Mouse (Mus musculus) 416B (cell line): ENCODE results near the gene Pde7b.

Source experiments
- DNase-seq: peaks from one replicate; pipeline ENCODE4 v3.0.0; 2011; ENCODE audit warnings: low read depth

Gene Pde7b

DNA sequence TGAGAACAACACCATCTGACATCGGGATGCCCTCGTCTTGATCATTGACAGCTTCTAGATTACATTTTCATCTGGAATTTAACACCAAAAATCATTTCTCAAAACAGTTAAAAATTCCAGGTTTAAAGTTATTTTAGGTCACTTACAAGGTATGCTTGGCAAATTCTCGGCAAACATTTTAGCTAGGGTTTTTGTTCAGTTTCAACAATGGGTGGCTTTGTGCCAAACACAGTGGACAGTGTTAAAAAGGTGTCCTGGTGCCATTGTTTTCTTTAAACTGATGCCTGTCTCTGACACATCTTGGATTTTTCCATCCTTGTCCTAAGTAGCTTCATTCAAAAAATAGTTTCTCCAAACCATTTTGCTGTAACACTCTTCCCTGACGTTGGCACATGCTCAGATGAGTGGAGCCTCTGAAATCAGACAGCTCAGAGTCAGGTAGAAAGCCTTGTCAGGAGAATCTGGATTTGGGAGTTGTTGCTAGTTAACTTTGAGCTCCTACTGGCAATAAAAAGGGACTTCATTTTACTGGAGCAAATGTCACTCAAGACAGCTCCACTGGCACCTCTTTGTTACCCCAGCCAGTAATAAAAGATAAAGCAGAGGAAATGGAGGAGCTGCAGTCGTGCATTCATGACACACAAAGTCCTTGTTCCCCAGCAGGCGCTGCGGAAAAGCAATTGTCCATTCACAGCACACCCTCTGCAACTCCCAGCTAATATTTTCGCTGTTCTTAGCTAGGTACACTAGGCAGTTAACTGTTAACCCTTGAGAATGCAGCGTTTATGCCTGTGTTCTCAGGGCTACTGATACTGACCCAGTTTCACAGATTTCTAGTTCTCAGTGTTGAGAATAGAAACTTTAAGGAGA lies 2.0 kb downstream of the Pde7b start:
- DNase-seq = no peak

DNA sequence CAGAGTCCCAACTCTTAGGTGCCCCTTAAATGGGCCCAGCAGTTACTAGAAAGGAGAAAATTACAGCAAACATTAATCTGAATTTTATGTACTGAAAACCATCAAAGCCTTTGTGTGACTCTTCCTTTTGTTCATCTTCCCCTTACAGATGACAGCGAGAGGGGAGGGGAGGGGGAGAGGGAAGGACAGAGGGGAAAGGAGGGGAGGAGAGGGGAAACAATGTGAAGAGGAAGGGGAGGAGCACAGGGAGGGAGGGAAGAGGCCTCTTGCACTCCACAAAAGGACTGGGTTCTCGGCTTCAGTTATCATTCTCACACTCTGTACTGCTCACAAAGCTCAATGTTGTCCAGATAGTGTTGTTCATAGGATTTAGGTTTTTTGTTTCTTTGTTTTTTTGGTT lies 5.7 kb downstream of the Pde7b start:
- no peak for DNase-seq

DNA sequence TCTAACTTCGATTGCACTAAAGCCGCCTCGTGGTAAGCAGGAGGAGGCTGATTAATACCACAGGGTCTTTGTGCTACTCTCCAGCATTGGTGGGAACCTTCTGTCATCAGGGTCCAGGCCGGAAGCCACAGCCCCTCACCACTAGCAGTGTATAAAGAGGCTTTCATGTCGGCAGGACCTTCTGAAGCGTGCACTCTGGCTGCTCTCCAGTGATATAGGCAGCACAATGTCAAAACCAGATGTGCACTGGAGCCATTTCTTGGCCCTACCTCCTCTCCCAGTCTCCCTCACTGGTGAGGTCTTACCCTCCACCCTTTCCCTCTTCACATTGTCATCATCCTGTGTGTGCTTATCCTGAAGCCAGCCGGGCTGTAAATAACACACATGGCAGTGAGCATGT lies 24.2 kb downstream of the Pde7b start:
- DNase-seq = no peak

DNA sequence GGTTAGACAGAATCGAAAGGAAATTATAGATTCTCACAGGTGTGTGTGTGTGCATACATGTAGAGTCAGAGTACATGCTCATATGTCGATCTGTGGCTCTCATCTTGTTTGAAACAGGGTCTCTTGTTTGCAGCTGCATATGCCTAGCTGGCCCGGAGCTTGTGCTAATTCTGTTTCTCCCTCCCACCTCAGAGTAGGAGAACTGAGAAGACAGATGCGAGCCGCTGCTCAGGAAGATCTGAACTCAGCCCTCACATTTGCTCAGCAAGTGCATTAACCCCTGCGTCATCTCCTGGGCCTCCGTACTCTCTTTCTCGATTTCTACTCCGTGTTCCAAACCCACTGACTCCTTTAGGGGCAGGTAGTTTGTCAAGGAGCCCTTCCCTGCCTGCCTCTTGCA lies 25.0 kb downstream of the Pde7b start:
- no peak for DNase-seq

DNA sequence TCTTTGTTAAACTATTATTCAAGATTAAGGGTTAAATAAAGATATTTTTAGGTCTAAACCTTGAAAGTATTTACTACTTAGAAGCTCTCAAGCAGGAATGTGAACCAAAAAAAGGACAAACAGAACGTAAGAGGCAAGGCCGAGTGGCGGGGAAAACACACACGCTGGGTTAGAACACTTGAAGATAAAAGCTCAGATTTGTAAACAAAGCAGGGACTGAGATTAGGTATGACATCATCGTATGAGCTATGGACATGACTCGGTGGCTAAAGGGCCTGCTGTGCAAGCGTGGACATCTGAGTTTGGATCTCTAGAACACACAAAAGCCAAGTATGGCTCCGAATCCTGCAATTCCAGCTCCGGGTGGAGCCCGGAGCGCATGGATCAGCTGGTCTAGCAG lies 29.2 kb downstream of the Pde7b start:
- DNase-seq = no peak

DNA sequence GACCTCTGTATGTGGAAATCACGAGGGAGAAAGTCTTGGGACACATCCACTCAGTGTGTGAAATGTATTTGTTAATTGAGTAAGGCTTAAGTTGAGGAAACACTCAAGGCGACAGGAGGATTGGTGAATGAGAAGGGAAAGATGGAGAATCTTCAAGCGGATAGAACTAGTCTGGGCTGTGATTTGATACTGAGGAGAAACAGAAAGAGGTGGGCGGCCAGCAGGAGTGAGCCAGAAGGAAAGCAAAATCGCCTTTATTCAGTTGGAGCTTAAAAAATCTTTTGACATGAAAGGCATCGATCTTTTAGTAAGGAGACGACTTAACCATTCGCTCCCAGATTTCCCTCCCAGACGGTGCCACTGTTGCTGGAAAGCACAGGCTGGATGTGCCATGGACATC lies 34.9 kb downstream of the Pde7b start:
- DNase-seq = no peak

DNA sequence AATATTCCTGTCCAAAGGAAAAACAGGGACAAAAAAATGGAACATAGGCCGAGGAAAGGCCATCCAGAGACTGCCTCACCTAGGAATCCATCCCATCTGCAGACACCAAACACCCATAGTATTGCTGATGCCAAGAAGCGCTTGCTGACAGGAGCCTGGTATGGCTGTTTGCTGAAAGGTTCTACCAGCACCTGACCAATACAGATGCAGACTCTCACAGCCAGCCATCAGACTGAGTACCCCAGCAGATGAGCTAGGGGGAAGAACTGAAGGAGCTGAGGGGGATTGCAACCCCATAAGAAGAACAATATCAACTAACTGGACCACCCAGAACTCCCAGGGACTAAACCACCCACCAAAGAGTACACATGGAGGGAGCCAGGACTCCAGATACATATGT lies 40.7 kb downstream of the Pde7b start:
- no peak for DNase-seq

DNA sequence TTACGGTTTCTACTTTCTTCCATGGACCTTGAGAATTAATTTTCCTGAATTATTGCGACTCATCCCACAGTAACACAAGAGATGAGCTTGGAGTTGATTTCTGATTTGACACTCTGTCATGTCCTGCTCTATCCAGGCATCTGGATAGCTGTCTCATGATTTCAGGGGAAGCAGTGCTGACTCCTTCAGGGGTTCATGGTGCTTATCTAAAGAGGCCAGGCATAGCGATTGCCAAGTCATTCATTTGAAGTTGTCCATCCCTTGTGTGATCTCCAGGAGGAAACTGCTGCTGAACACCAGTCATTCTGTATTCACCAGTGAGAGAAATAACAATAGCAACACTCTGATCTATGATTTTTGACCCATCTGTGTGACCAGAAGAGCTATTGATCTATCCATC lies 43.9 kb downstream of the Pde7b start:
- DNase-seq = no peak

DNA sequence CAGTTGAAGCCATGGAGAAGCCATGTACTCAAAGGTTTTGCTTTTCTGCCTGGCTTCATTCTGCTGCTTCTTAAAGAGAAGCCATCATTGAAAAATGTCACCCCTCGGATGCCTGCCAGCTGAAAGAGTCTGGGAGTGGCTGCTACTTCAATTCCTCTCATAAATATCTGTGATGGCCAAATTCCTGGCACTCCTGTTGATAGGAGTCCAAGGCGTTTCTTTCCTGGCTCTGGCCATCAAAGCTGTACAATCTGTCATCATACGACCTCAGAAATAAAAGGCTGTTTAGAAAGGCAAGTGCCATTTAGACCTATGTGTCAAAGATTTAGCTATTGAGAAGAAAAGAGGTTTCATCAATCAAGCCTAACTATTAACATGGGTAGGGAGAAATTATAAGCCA lies 49.6 kb downstream of the Pde7b start:
- no peak for DNase-seq

DNA sequence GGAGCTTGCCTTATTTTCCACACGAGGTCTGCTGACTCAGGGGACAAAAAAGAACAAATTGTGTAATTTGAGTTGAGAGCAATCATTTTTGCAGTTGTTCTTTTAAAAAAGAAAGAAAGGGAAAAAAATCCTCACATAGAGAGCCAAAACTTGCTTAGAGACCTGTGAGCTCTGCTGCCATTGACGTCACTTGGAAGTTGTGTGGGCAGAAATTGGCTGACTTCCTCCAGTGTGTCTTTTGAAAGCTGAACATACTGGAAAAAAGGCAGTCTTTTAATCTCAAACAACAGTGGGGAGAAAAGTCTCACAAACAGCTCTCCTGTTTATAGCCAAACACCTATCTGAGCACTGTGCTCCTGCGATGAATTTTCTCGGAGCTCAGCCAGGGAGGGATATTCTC lies 51.1 kb downstream of the Pde7b start:
- no peak for DNase-seq

DNA sequence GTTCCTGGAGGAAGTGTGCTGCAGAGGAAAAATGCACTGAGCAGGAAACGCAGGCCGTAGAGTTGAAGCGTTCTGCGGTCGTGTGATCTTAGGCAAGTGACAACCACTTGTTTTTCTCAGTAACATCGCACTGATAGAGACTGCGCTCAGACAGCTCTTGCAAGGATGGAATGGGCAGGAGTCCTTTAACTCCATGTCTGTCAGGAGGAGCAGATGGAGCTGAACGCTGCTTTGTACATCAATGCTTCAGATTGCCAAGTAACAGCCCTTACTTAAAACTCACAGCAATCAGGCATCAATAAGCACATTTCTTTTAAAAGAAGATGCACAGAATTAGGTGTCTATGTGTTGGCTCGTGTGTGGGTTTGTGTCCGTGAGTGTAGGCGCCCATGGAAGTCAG lies 52.3 kb downstream of the Pde7b start:
- DNase-seq = no peak

DNA sequence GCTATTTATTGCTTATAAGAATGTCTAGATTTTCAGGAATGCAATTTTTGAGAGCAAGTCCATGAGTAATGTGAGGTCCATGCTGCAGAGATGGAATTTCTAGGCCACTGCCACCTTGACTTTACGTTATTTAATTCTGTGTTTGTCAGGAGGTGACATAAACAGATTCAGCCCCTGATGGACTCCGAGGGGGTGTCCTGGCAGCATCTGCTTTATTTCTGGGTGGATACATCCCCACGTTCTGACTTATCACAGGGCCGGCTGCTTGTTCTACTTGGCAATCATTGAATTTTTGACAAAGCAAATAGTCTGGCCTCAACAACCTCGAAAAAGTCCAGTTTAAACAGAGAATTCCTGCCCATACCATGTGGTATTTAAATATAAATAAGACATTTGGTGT lies 53.3 kb downstream of the Pde7b start:
- no peak for DNase-seq

DNA sequence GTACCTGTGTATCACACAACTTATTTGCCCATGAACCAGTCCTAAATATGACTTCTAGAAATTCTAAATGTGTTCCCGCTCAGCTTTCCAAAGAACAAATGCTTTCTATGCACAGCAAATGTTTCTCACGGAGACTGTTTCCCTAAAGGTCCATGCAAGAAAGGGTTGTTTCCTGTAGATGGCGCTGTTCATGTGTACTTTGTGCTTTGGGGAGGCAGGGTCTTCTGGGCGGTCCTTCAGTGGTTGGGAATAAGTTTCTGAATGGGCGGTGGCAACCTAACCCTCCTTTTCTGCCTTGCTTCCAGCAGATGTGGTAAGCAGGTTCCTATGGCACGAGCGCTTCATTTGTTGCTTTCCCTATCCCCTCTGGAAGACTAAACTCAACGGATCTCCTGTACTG lies 54.3 kb downstream of the Pde7b start:
- DNase-seq = no peak

DNA sequence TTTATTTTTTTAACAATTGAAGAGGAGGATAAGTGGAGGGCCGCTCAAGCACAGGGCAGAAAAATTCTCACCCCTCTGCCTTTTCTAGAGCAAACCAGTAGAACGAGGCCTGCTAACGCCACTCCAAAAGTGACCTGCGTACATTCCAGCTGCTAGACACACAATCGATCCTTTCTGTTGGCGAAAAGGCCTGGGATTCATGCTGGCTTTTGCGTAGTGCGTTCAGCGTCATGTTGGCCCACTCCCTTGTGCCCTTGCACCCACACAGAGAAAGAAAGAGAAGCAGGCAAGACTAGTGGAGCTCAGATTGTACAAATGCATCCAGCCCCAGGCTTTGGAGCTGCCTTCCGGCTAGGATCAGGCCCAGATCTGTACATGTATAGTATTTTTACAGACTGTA lies 55.4 kb downstream of the Pde7b start:
- no peak for DNase-seq

DNA sequence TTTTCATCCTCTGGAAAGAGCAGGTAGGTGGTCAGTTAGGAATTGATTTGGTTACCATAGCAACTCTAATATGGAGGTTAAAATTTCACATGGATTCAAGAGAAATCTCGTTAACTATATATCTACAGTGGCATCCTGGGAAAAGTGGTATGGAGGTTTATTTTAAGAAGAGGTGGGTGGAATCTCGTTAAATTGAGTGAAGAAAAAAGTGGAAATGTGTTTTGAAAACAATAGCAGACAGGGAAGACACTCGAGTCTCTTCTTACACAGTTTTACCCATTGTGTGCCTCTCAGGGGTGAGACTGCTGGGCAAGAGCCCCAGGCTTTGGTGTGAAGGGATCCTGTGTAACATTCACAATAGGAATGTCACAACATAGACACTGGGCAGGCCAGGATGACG lies 56.3 kb downstream of the Pde7b start:
- no peak for DNase-seq

DNA sequence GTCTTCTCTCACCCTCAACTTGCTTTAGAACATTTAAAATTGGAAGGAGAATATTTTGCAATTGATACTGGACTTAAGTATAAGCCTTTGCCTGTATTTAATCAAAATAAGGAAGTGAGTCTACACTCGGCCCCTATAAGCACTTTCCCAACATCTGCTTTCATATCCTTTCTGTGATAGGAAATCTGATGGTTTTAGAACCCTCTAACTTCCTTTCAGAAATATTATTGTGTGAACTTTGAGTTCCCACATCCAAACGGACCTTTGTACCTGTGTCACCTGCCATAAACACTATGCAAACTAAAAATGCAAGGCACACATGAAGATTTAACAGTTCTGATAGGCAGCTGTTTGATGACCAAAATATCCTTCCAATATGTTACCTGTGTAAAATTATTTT lies 58.2 kb downstream of the Pde7b start:
- peak; percentile 17 for DNase-seq

DNA sequence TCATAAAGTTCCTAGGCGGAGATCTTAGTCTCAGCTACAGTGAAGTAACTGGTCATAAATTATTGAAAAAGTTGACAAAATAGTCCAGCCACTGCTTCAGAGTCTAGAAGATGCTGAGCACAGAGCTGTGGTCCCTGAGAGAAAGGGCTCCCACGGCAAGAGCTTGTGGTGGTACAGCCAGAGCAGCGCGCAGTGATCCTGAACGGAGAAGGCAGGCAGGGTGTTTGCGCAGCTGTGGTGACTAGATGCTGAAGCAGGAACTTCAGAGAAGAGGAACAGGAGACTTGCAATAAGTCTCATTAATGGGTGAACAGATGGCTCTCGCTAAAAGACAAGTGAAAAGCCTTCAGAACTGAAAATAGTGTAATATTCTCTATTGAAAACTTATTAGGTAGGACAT lies 61.9 kb downstream of the Pde7b start:
- DNase-seq = no peak

DNA sequence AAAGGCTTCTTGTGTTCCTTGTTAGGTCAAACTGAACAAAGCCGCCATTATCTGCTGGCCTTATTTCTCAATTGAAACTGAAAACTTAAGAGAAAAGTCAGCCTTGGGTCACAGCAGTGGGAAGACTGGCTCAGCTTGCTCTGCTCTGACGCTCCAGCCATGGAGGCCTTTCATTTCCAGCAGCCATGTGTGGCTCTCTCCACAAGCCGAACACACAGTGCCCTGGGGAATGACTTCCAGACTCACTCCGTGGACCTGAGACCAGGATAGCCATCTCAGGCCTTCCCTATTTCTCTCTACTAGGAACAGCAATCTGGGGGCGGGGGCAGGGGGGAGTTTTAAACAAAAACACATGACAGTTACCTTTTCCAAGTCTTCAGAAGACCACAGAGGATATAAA lies 63.2 kb downstream of the Pde7b start:
- no peak for DNase-seq

DNA sequence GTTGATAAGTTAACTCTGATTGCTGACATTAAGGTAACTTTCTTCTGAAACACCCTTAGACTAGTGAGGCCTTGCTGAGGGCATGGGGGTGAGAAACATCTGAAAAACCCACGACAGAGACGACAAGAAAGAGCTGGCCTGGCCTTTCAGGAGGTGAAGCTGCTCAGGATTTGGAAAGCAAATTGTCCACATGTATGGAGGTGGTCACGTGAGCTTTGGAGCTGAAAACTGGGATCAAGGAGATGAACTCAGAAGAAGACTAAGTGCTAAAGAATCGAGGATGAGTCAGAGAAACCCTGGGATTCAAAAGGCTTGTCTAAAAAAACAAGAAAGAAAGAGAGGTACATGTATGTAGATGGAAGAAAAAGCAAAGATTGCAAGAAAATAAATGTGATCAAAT lies 65.2 kb downstream of the Pde7b start:
- DNase-seq = no peak

DNA sequence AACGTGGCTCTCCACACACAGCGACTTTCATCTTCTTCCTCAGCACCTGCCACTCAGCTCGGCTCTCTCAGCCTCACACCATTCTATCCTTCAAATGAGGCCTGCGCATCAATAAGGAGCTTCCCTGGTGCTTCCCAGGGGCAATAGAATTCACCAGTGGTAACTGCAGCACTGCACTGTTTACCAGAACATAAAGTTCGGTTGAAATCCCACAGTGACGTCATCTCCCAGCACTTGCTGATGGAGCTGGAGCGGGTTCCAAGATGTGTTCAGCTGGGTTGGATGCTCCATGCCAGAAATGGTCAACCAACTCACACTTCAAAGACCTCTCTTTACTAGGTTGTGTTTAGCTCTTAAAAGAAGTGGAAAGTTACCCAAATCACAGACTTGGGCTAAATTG lies 65.6 kb downstream of the Pde7b start:
- no peak for DNase-seq

DNA sequence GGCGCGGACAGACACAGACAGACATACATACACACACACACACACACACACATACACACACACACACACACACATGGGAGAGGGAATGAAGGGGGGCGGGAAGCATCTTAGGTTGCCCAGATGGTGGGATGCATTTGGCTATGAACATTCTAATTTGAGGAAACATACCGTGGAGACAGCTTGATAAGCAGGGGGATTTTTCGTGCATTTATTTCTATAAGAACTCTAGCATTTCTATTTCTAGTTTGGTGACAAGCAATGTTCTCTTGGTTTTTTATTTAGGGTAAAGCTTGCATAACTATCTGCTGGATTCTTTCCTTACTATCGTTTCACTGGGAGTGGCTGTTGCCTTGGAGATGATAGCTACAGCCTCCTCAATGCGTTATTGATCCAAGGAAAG lies 66.2 kb downstream of the Pde7b start:
- DNase-seq = no peak

DNA sequence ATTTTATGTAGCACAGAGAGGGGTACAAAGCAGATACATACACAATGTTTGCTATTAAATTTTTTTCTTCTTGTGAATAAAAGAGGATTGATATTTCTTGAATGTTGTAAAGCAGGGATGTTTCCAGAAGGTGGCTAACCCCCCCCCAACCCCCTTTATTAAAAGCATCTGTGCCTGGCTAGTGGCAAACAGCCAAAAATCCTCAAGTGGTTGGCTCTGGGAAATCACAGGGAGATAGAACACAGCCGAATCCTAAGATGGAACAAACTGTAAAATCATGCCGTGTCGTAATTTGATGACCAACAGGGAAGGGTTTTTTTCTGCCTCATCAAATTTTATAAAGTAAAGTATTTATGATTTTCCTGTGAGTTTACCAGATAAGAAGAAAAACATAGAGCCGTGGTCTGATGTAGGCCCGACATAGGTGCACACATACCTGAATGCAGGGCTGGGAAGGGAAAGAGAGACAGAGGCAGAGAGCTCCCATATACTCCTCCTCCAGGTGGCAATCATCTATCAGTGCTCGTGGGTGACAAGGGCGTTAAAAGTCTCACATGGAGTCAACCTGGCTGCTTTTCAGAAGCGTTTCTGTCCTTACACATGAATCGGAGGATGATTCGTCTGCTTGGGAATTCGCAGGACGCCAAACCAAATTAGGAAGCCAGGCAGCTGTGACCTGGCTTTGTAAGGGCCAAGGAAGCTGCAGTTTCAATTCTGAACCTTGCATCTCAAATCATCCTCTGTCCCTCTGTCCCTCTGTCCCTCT lies 67.4 kb downstream of the Pde7b start:
- no peak for DNase-seq

DNA sequence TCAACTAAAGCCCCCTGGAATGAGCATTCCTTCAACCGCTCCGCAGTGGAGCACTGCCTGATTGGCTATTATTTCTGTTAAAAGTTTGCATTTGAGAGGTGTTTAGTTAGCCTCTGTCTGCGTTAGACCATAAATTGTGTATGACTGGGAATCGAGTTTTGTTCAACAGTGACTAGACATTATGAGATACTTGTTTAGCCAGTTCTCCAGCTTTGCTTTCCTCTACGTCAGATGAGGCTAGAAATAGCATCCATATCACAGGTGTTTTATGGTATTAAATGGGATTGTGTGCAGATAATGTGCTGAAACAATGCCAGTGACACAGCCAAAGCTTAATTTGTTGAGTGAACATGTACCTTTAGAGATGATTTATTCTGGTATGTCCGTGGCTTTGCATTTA lies 70.3 kb downstream of the Pde7b start:
- DNase-seq = no peak

DNA sequence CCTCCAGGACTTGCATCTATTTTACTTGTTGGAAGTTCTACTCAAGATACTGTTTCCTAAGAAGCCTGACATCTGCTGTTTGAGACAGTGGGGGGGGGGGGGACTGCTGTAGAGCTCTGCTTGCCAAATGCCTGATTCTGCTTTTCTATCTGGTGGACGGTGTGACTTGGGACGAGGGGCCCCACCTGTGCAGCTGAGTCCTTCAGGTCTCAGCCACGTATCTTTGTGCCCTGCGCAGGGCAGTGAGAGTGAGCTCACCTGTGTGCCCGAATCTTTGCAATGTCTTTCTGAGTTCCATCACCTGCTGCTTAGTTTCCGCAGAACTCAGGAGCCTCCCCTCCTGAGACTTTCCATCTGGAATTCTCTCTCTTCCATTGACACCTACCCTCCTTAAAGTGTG lies 70.7 kb downstream of the Pde7b start:
- no peak for DNase-seq
